Mouse (Mus musculus): ENCODE data around the gene Skint5.

DNA sequence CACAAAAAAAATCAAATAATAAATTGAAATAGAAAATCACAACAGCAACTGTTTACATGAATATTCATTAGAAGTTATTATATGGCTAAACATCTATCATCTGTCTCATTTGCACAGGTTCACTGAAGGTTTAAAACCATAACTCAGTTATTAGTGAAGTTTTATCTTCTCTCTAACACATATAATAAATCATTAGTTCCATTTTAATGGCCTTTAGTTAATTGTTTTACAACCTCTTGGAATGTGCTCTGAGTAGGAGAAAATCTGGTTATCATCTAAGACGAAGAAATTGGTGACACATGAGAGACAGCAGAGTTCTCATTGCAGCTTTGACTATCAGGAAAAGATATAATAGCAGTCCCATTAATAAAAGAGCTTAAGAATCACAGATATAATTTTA lies 235.1 kb downstream of the Skint5 start:
- TF ChIP-seq MAX (IDR thresholded peaks at IDR 0.05; ENCODE audit: low read depth), result no peak
- TF ChIP-seq POLR2AphosphoS2 (IDR thresholded peaks at IDR 0.05; ENCODE audit: insufficient read length, low read depth), result no peak
- no peak for TF ChIP-seq SRF (IDR thresholded peaks at IDR 0.05; ENCODE audit: control insufficient read depth, insufficient read length, low read depth)
- TF ChIP-seq E2F4 (IDR thresholded peaks at IDR 0.05; ENCODE audit: insufficient read depth), result no peak
- no peak for TF ChIP-seq POLR2A (IDR thresholded peaks at IDR 0.05; ENCODE audit: insufficient read length, low read depth)
- TF ChIP-seq USF1 (IDR thresholded peaks at IDR 0.05; ENCODE audit: low read depth), result no peak
- TF ChIP-seq MYOD1 (IDR thresholded peaks at IDR 0.05; ENCODE audit: control insufficient read depth in 1 of 3, insufficient read length in 2 of 3, low read depth in 2 of 3), result no peak
- no peak for TF ChIP-seq TCF12 (IDR thresholded peaks at IDR 0.05; ENCODE audit: insufficient read depth, poor library complexity, severe bottlenecking)
- no peak for TF ChIP-seq TCF3 (IDR thresholded peaks at IDR 0.05; ENCODE audit: insufficient read length, low read depth)
- no peak for TF ChIP-seq MYOG (IDR thresholded peaks at IDR 0.05; ENCODE audit: control insufficient read depth in 1 of 3, insufficient read depth in 1 of 3, insufficient read length in 2 of 3, low read depth in 2 of 3)
- TF ChIP-seq CEBPB (IDR thresholded peaks at IDR 0.05; ENCODE audit: insufficient read depth, poor library complexity, severe bottlenecking), result no peak

All from myocyte (in vitro differentiated cells).